26 mouse cellular contexts compared by ENCODE assay signal in the genomic region with DNA sequence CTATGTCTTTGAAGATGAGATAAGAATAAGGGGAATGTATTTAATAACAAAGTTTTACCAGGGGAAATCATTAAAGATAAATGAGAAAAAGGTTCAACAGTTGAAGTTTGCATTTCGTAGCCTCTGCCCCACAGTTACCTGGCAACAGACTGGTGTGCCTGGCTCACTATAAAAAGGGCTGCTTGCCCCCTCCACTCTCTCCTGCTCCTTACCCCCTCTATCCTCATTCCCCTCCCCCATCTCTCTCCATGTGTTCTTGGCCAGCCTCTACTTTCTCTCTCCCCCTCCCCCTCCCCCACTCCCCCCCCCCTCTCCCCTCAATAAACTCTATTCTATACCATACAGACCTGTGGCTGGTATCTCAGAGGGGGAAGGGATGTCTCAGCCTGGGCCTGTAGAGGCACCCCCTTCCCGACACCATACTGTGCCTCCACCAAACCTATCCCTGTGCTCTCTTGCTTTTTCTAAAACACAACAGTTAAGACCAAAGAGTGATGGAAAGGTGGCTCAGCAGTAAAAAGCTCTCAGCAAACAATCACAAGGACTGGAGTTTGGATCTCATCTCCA. TPM values are rescaled to one million over a fixed set of nuclear protein-coding genes. Genes with fewer than 3 reads are reported as not detected.
A peak's percentile ranks its signal among the peaks of the same experiment; 100 is the strongest.
DNase-seq lines count a peak whose midpoint lies in the region; ATAC-seq and TF ChIP-seq lines count a peak whose summit lies in the region.
"Had no signal": no experiment of that assay in that cellular context is flagged by ENCODE, and none has a peak within 500 bp of the region (broad histone marks: within the 10 kb centered on the region; RNA-seq: fewer than 3 reads in every experiment).

No protein-coding gene starts in this region.

- no peak overlapping the region for H3K9ac ChIP-seq in forebrain, embryonic 11.5 days (ENCODE audit: low read length)
- H3K9ac ChIP-seq in forebrain, embryonic 16.5 days (replicated peaks; ENCODE audit: low read depth, low read length), result no peak overlapping the region
- H3K9ac ChIP-seq in lung, embryonic 14.5 days, result no peak overlapping the region
- H3K9ac ChIP-seq in hindbrain, embryonic 14.5 days, result no peak overlapping the region
- H3K9ac ChIP-seq in midbrain, embryonic 13.5 days (replicated peaks), result no peak overlapping the region
- H3K9ac ChIP-seq: embryonic facial prominence, embryonic 13.5 days; hindbrain, embryonic 15.5 days; limb, embryonic 15.5 days; liver, embryonic 14.5 days had no signal

- no peaks in the 10 kb centered on the region for H3K4me1 ChIP-seq in forebrain, embryonic 11.5 days (replicated peaks; ENCODE audit: control insufficient read depth, insufficient read depth, low read length)
- no peaks in the 10 kb centered on the region for H3K4me1 ChIP-seq in forebrain, embryonic 16.5 days (replicated peaks; ENCODE audit: control insufficient read depth, insufficient read depth, low read length)
- H3K4me1 ChIP-seq in lung, embryonic 14.5 days (ENCODE audit: insufficient read depth), result peaks cover 4% of the 10 kb centered on the region; the same call in 1 of the 2 replicates
- no peaks in the 10 kb centered on the region for H3K4me1 ChIP-seq in lung, adult 2 months (ENCODE audit: control insufficient read depth, insufficient read depth, low read length)
- no peaks in the 10 kb centered on the region for H3K4me1 ChIP-seq in hindbrain, embryonic 14.5 days (replicated peaks; ENCODE audit: control insufficient read depth, insufficient read depth, low read length)
- H3K4me1 ChIP-seq in midbrain, embryonic 13.5 days (replicated peaks), result peaks cover 6% of the 10 kb centered on the region; the same call in 1 of the 2 replicates
- H3K4me1 ChIP-seq: embryonic facial prominence, embryonic 13.5 days; hindbrain, embryonic 15.5 days; limb, embryonic 15.5 days had no signal

- H3K4me3 ChIP-seq in forebrain, embryonic 11.5 days (ENCODE audit: low read depth, low read length), result no peak overlapping the region
- H3K4me3 ChIP-seq in forebrain, embryonic 16.5 days (replicated peaks; ENCODE audit: low read length), result no peak overlapping the region
- H3K4me3 ChIP-seq in lung, embryonic 14.5 days (ENCODE audit: low read depth, low read length), result no peak overlapping the region
- no peak overlapping the region for H3K4me3 ChIP-seq in lung, adult 2 months (replicated peaks; ENCODE audit: extremely low read depth, low read depth, low read length)
- H3K4me3 ChIP-seq in hindbrain, embryonic 14.5 days (replicated peaks; ENCODE audit: low read length), result no peak overlapping the region
- no peak overlapping the region for H3K4me3 ChIP-seq in midbrain, embryonic 13.5 days (replicated peaks)
- H3K4me3 ChIP-seq: embryonic facial prominence, embryonic 13.5 days; erythroblast, embryonic 14.5 days; hindbrain, embryonic 15.5 days; limb, embryonic 15.5 days; myocyte had no signal

- no peaks in the 10 kb centered on the region for H3K36me3 ChIP-seq in forebrain, embryonic 11.5 days (ENCODE audit: control insufficient read depth, insufficient read depth, low read length)
- H3K36me3 ChIP-seq in forebrain, embryonic 16.5 days (ENCODE audit: control insufficient read depth, insufficient read depth), result no peaks in the 10 kb centered on the region
- no peaks in the 10 kb centered on the region for H3K36me3 ChIP-seq in lung, embryonic 14.5 days (ENCODE audit: insufficient read depth)
- H3K36me3 ChIP-seq in hindbrain, embryonic 14.5 days (replicated peaks; ENCODE audit: control insufficient read depth, insufficient read depth), result no peaks in the 10 kb centered on the region
- H3K36me3 ChIP-seq in midbrain, embryonic 13.5 days, result no peaks in the 10 kb centered on the region
- H3K36me3 ChIP-seq: embryonic facial prominence, embryonic 13.5 days; hindbrain, embryonic 15.5 days; limb, embryonic 15.5 days had no signal

- TF ChIP-seq POLR2A in lung, adult 2 months (IDR thresholded peaks at IDR 0.05; ENCODE audit: borderline replicate concordance, extremely low read depth, low read depth, low read length), result no peak

- no peak overlapping the region for H3K27ac ChIP-seq in forebrain, embryonic 11.5 days (ENCODE audit: low read depth, low read length)
- H3K27ac ChIP-seq in forebrain, embryonic 16.5 days (ENCODE audit: low read length), result no peak overlapping the region
- no peak overlapping the region for H3K27ac ChIP-seq in lung, embryonic 14.5 days (ENCODE audit: low read depth)
- H3K27ac ChIP-seq in hindbrain, embryonic 14.5 days, result no peak overlapping the region
- no peak overlapping the region for H3K27ac ChIP-seq in midbrain, embryonic 13.5 days
- H3K27ac ChIP-seq: embryonic facial prominence, embryonic 13.5 days; hindbrain, embryonic 15.5 days; limb, embryonic 15.5 days; liver, embryonic 14.5 days; stomach, postnatal 0 days had no signal

- H3K4me2 ChIP-seq in forebrain, embryonic 11.5 days (ENCODE audit: low read depth, low read length, severe bottlenecking), result no peak overlapping the region
- no peak overlapping the region for H3K4me2 ChIP-seq in forebrain, embryonic 16.5 days (ENCODE audit: low read length)
- no peak overlapping the region for H3K4me2 ChIP-seq in lung, embryonic 14.5 days
- H3K4me2 ChIP-seq in hindbrain, embryonic 14.5 days (replicated peaks), result no peak overlapping the region
- H3K4me2 ChIP-seq in midbrain, embryonic 13.5 days (replicated peaks), result no peak overlapping the region
- H3K4me2 ChIP-seq: embryonic facial prominence, embryonic 13.5 days; heart, embryonic 11.5 days; hindbrain, embryonic 15.5 days; limb, embryonic 15.5 days had no signal

- no peaks in the 10 kb centered on the region for H3K9me3 ChIP-seq in forebrain, embryonic 11.5 days (ENCODE audit: control insufficient read depth, low read length)
- no peaks in the 10 kb centered on the region for H3K9me3 ChIP-seq in forebrain, embryonic 16.5 days (ENCODE audit: control insufficient read depth, low read length)
- no peaks in the 10 kb centered on the region for H3K9me3 ChIP-seq in lung, embryonic 14.5 days (ENCODE audit: low read depth, low read length)
- no peaks in the 10 kb centered on the region for H3K9me3 ChIP-seq in hindbrain, embryonic 14.5 days (ENCODE audit: control insufficient read depth, low read length)
- no peaks in the 10 kb centered on the region for H3K9me3 ChIP-seq in midbrain, embryonic 13.5 days
- H3K9me3 ChIP-seq: embryonic facial prominence, embryonic 13.5 days; hindbrain, embryonic 15.5 days; limb, embryonic 15.5 days had no signal

- WGBS in forebrain, embryonic 11.5 days, result 66% methylated on average over 2 of the region's 2 CpGs
- 52% methylated on average over 2 of the region's 2 CpGs for WGBS in forebrain, embryonic 16.5 days
- WGBS in lung, embryonic 14.5 days, result 42% methylated on average over 2 of the region's 2 CpGs
- 70% methylated on average over 2 of the region's 2 CpGs for WGBS in lung, adult 2 months
- WGBS in hindbrain, embryonic 14.5 days, result 76% methylated on average over 2 of the region's 2 CpGs
- 56% methylated on average over 2 of the region's 2 CpGs for WGBS in midbrain, embryonic 13.5 days

- DNase-seq in forebrain, embryonic 11.5 days (ENCODE audit: low spot score), result no peak
- DNase-seq in lung, embryonic 14.5 days, result no peak
- no peak for DNase-seq in lung, adult 2 months
- DNase-seq in hindbrain, embryonic 14.5 days (ENCODE audit: low spot score), result no peak
- DNase-seq in urinary bladder, postnatal 10 days (ENCODE audit: low spot score), result no peak
- DNase-seq: adrenal gland, postnatal 36 days; cerebellum, adult 9-10 months; gastrocnemius, postnatal 14 days; heart, adult 11 months; kidney, postnatal 36 days; layer of hippocampus, postnatal 36 days; lung, postnatal 4 days; thymus, adult 2 months had no signal

- ATAC-seq in forebrain, embryonic 11.5 days (replicated peaks; ENCODE audit: low FRiP score), result 0 out of 2 replicates have a peak, but pooled peaks have one; percentile 46
- ATAC-seq in forebrain, embryonic 16.5 days, result no peak
- ATAC-seq in lung, embryonic 14.5 days (ENCODE audit: insufficient read depth), result peak; percentile 52; the same call in 1 of the 2 replicates
- ATAC-seq in hindbrain, embryonic 14.5 days (ENCODE audit: low FRiP score), result 0 out of 2 replicates have a peak, but pooled peaks have one; percentile 31
- peak; percentile 72 for ATAC-seq in midbrain, embryonic 13.5 days
- ATAC-seq: CD4-positive, CD25-positive, alpha-beta regulatory T cell, adult 4 months; forebrain, embryonic 14.5 days; intestine, embryonic 16.5 days had no signal

- H3K27me3 ChIP-seq in forebrain, embryonic 11.5 days (ENCODE audit: control insufficient read depth, insufficient read depth, low read length), result no peaks in the 10 kb centered on the region
- H3K27me3 ChIP-seq in forebrain, embryonic 16.5 days (replicated peaks; ENCODE audit: control insufficient read depth, insufficient read depth, low read length), result no peaks in the 10 kb centered on the region
- H3K27me3 ChIP-seq in lung, embryonic 14.5 days (ENCODE audit: insufficient read depth, low read length), result no peaks in the 10 kb centered on the region
- no peaks in the 10 kb centered on the region for H3K27me3 ChIP-seq in hindbrain, embryonic 14.5 days (ENCODE audit: control insufficient read depth, insufficient read depth, low read length)
- no peaks in the 10 kb centered on the region for H3K27me3 ChIP-seq in midbrain, embryonic 13.5 days
- H3K27me3 ChIP-seq: embryonic facial prominence, embryonic 13.5 days; hindbrain, embryonic 15.5 days; limb, embryonic 15.5 days had no signal

- no peak for TF ChIP-seq CTCF in lung, embryonic 14.5 days (IDR thresholded peaks at IDR 0.05; ENCODE audit: low read depth)
- TF ChIP-seq CTCF in lung, adult 2 months (IDR thresholded peaks at IDR 0.05; ENCODE audit: insufficient read depth, low read length), result no peak

RNA-seq across cellular contexts. Expression of a gene that starts 35.6 kb away (rescaled TPM):
- 1.1 and 1.3 TPM in 2 replicates for polyA plus RNA-seq in forebrain, embryonic 11.5 days (2014; fragmentation: Nextera tagmentation; extraction: Ambion mirVana)
- polyA plus RNA-seq in forebrain, embryonic 16.5 days (2015; fragmentation: Nextera tagmentation; extraction: Ambion mirVana), result 3.9 and 4.0 TPM in 2 replicates
- polyA plus RNA-seq in lung, embryonic 14.5 days (2014; fragmentation: Nextera tagmentation; extraction: Ambion mirVana), result 3.6 and 4.4 TPM in 2 replicates
- polyA plus RNA-seq in lung, adult 2 months (2012; rRNA removed), result 41.0 and 46.3 TPM in 2 replicates
- 5.3 and 6.0 TPM in 2 replicates for polyA plus RNA-seq in hindbrain, embryonic 14.5 days (2014; fragmentation: Nextera tagmentation; extraction: Ambion mirVana)
- 1.3 and 2.9 TPM in 2 replicates for polyA plus RNA-seq in midbrain, embryonic 13.5 days (2015; fragmentation: Nextera tagmentation; extraction: Ambion mirVana)
- polyA plus RNA-seq: CD4-positive, CD25-positive, alpha-beta regulatory T cell, adult 4 months; erythroblast, embryonic 14.5 days had no signal
